Mouse (Mus musculus): ENCODE results near the gene Pde4b. TPM values are rescaled to one million over a fixed set of nuclear protein-coding genes. Genes with fewer than 3 reads are reported as not detected.

The Pde4b gene
- total RNA-seq, 1 experiment: 1.4 TPM

DNA sequence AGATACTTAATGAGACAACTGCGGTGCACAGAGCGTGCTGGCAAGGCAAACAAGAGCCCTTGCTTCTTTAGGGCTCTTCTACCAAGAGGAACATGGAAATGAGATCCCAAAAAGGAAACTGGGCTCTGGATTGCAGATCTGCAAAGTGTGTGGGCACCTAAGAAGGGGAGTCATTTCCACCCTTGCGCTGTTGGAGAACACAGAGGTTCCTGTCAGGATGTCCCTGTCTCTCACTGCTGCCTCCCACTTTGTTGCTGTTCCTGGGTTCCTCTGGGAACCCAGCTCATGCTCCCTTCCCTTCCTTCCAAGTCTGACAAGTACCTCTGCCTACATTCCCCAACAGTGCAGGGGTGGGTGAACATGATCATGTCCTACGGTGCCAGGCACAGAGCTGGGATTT, 61.4 kb downstream of the Pde4b start:
- TF ChIP-seq ZNF384 (IDR thresholded peaks at IDR 0.05; ENCODE audit: low read depth, low read length): no peak
- TF ChIP-seq MAFK (IDR thresholded peaks at IDR 0.05; ENCODE audit: insufficient read depth, low read depth, low read length): no peak
- no peak for TF ChIP-seq HCFC1 (IDR thresholded peaks at IDR 0.05; ENCODE audit: borderline replicate concordance, insufficient read depth, low read length)
- TF ChIP-seq CHD2 (IDR thresholded peaks at IDR 0.05; ENCODE audit: low read depth, low read length): no peak
- TF ChIP-seq ZC3H11A (IDR thresholded peaks at IDR 0.05; ENCODE audit: borderline replicate concordance, low read depth, low read length): no peak
- in situ Hi-C loops (cut with MboI; ENCODE audit: low sequenced_read_pairs in 2 of 2, unreplicated experiment in 2 of 2): no loop called here
- H3K36me3 ChIP-seq (ENCODE audit: control insufficient read depth, insufficient read depth, low read length, poor library complexity, severe bottlenecking): no peaks in the 10 kb centered on the region
- H3K4me3 ChIP-seq (ENCODE audit: insufficient read depth in 1 of 2, low read depth in 1 of 2, low read length in 2 of 2, poor library complexity in 1 of 2, severe bottlenecking in 1 of 2): no peak overlapping the region
- no peak overlapping the region for H3K9ac ChIP-seq (ENCODE audit: insufficient read depth, low read depth, low read length, poor library complexity, severe bottlenecking)
- H3K4me1 ChIP-seq (ENCODE audit: control insufficient read depth in 2 of 2, insufficient read depth in 2 of 2, low read length in 2 of 2, poor library complexity in 1 of 2): no peaks in the 10 kb centered on the region
- no peak overlapping the region for H3K27ac ChIP-seq (ENCODE audit: insufficient read depth, low read depth, low read length, poor library complexity, severe bottlenecking)
- no peak for DNase-seq (ENCODE audit: low read depth, low spot score)
- no peaks in the 10 kb centered on the region for H3K9me3 ChIP-seq (ENCODE audit: control insufficient read depth, insufficient read depth, low read depth, low read length)

DNA sequence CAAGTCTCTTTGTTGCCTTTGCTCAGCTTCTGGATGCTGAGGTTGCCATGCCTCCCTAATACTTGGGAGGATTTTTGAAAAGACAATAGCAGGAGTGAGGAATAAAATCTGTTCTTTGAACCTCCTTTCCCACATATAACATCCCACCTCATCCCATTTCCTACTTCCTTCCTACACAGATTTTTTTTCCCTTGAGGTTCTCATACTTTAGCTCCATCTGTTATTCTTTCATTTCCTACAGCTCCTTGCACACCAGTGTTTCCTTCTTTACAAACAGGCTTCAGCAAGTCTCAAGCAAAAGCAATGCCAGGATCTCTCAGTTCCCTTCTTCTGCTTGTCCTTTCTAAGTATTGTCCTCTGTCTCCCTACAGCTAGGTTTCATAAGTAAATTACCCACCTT, 71.8 kb downstream of the Pde4b start:
- H3K36me3 ChIP-seq (ENCODE audit: control insufficient read depth, insufficient read depth, low read length, poor library complexity, severe bottlenecking): no peaks in the 10 kb centered on the region
- TF ChIP-seq ZNF384 (IDR thresholded peaks at IDR 0.05; ENCODE audit: low read depth, low read length) (no peak), HCFC1 (IDR thresholded peaks at IDR 0.05; ENCODE audit: borderline replicate concordance, insufficient read depth, low read length) (no peak), MAFK (IDR thresholded peaks at IDR 0.05; ENCODE audit: insufficient read depth, low read depth, low read length) (no peak), CHD2 (IDR thresholded peaks at IDR 0.05; ENCODE audit: low read depth, low read length) (no peak), ZC3H11A (IDR thresholded peaks at IDR 0.05; ENCODE audit: borderline replicate concordance, low read depth, low read length) (no peak)
- no peak for DNase-seq (ENCODE audit: low read depth, low spot score)
- H3K4me3 ChIP-seq (ENCODE audit: insufficient read depth in 1 of 2, low read depth in 1 of 2, low read length in 2 of 2, poor library complexity in 1 of 2, severe bottlenecking in 1 of 2): no peak overlapping the region
- in situ Hi-C loops (cut with MboI; ENCODE audit: low sequenced_read_pairs in 2 of 2, unreplicated experiment in 2 of 2): no loop called here
- H3K9ac ChIP-seq (ENCODE audit: insufficient read depth, low read depth, low read length, poor library complexity, severe bottlenecking): no peak overlapping the region
- no peaks in the 10 kb centered on the region for H3K9me3 ChIP-seq (ENCODE audit: control insufficient read depth, insufficient read depth, low read depth, low read length)
- H3K4me1 ChIP-seq (ENCODE audit: control insufficient read depth in 2 of 2, insufficient read depth in 2 of 2, low read length in 2 of 2, poor library complexity in 1 of 2): no peaks in the 10 kb centered on the region
- H3K27ac ChIP-seq (ENCODE audit: insufficient read depth, low read depth, low read length, poor library complexity, severe bottlenecking): no peak overlapping the region

DNA sequence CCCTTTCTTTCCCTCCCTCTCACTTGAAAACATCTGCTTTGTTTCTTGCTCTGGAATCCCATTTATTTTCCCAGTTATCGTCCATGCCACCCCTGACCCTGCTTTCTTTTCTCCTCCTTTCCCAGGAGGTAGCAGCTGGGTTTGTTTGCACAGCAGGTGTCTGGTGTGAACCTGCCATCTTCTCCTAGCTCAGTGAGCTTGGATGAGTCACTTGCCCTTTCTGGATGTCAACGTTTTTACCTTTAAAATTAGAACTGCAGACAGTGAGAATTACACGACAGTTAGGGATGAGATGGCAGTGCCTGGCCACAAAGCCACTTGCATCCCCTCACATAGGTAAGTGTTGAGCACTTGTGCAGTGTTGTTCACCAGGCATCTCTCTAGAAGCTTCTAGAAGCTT, 84.3 kb downstream of the Pde4b start:
- no peak for TF ChIP-seq CHD2 (IDR thresholded peaks at IDR 0.05; ENCODE audit: low read depth, low read length)
- no peak for TF ChIP-seq HCFC1 (IDR thresholded peaks at IDR 0.05; ENCODE audit: borderline replicate concordance, insufficient read depth, low read length)
- TF ChIP-seq ZC3H11A (IDR thresholded peaks at IDR 0.05; ENCODE audit: borderline replicate concordance, low read depth, low read length): no peak
- TF ChIP-seq ZNF384 (IDR thresholded peaks at IDR 0.05; ENCODE audit: low read depth, low read length): no peak
- TF ChIP-seq MAFK (IDR thresholded peaks at IDR 0.05; ENCODE audit: insufficient read depth, low read depth, low read length): no peak
- in situ Hi-C loops (cut with MboI; ENCODE audit: low sequenced_read_pairs in 2 of 2, unreplicated experiment in 2 of 2): no loop called here
- Histone ChIP-seq H3K4me1 (ENCODE audit: control insufficient read depth in 2 of 2, insufficient read depth in 2 of 2, low read length in 2 of 2, poor library complexity in 1 of 2) (no peaks in the 10 kb centered on the region), H3K9me3 (ENCODE audit: control insufficient read depth, insufficient read depth, low read depth, low read length) (no peaks in the 10 kb centered on the region), H3K36me3 (ENCODE audit: control insufficient read depth, insufficient read depth, low read length, poor library complexity, severe bottlenecking) (no peaks in the 10 kb centered on the region), H3K4me3 (ENCODE audit: insufficient read depth in 1 of 2, low read depth in 1 of 2, low read length in 2 of 2, poor library complexity in 1 of 2, severe bottlenecking in 1 of 2) (no peak overlapping the region), H3K27ac (ENCODE audit: insufficient read depth, low read depth, low read length, poor library complexity, severe bottlenecking) (no peak overlapping the region), H3K9ac (ENCODE audit: insufficient read depth, low read depth, low read length, poor library complexity, severe bottlenecking) (no peak overlapping the region)
- no peak for DNase-seq (ENCODE audit: low read depth, low spot score)

DNA sequence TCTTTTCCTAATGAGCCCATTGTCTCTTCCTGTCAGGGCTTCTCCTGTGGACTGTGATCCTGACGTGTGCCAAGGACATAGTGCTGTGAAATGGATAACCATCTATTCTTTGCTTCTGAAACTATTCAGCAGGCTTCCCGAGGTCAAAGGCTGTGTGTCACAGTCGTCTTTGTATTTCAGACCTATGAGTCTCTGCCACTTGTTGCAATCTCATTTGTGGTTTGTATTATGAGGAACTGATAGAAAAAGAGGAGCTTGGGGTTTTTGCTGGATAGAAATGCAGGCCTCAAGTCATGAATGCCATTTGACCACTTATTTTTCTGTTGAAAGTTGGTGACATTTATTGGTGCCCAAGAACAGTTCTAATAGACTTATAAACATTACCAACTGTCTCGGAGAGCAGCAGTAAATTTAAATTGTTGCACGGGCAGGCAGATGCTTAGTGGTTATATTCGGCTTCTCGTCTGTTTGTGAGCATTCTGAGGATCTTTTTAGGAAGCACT, 85.4 kb downstream of the Pde4b start:
- DNase-seq (ENCODE audit: low read depth, low spot score): no peak
- H3K9ac ChIP-seq (ENCODE audit: insufficient read depth, low read depth, low read length, poor library complexity, severe bottlenecking): no peak overlapping the region
- no peak overlapping the region for H3K4me3 ChIP-seq (ENCODE audit: insufficient read depth in 1 of 2, low read depth in 1 of 2, low read length in 2 of 2, poor library complexity in 1 of 2, severe bottlenecking in 1 of 2)
- no peaks in the 10 kb centered on the region for H3K4me1 ChIP-seq (ENCODE audit: control insufficient read depth in 2 of 2, insufficient read depth in 2 of 2, low read length in 2 of 2, poor library complexity in 1 of 2)
- no peak overlapping the region for H3K27ac ChIP-seq (ENCODE audit: insufficient read depth, low read depth, low read length, poor library complexity, severe bottlenecking)
- TF ChIP-seq ZC3H11A (IDR thresholded peaks at IDR 0.05; ENCODE audit: borderline replicate concordance, low read depth, low read length): no peak
- no peak for TF ChIP-seq CHD2 (IDR thresholded peaks at IDR 0.05; ENCODE audit: low read depth, low read length)
- no peak for TF ChIP-seq MAFK (IDR thresholded peaks at IDR 0.05; ENCODE audit: insufficient read depth, low read depth, low read length)
- TF ChIP-seq HCFC1 (IDR thresholded peaks at IDR 0.05; ENCODE audit: borderline replicate concordance, insufficient read depth, low read length): no peak
- no peak for TF ChIP-seq ZNF384 (IDR thresholded peaks at IDR 0.05; ENCODE audit: low read depth, low read length)
- no peaks in the 10 kb centered on the region for H3K9me3 ChIP-seq (ENCODE audit: control insufficient read depth, insufficient read depth, low read depth, low read length)
- H3K36me3 ChIP-seq (ENCODE audit: control insufficient read depth, insufficient read depth, low read length, poor library complexity, severe bottlenecking): no peaks in the 10 kb centered on the region
- in situ Hi-C loops (cut with MboI; ENCODE audit: low sequenced_read_pairs in 2 of 2, unreplicated experiment in 2 of 2): no loop called here

DNA sequence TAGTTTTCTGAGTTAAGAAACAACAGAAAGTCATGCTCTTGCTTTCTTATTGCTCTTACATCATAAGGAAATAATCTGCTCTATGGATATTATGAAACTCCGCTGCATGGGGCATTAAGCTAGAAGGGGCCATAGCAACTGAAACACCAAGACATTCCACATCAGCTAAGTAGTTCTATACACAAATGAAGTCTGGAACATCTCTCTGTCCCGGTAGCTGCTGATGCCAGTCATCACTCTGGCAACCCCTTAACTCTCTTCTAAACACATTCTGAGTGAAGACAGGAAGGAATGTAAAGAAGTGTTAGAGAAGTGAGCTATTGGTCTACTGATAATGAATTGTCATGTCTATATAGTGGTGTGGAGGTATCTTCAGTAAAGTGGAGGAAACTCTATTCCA, 88.6 kb downstream of the Pde4b start:
- TF ChIP-seq CHD2 (IDR thresholded peaks at IDR 0.05; ENCODE audit: low read depth, low read length) (no peak), ZC3H11A (IDR thresholded peaks at IDR 0.05; ENCODE audit: borderline replicate concordance, low read depth, low read length) (no peak), HCFC1 (IDR thresholded peaks at IDR 0.05; ENCODE audit: borderline replicate concordance, insufficient read depth, low read length) (no peak), MAFK (IDR thresholded peaks at IDR 0.05; ENCODE audit: insufficient read depth, low read depth, low read length) (no peak), ZNF384 (IDR thresholded peaks at IDR 0.05; ENCODE audit: low read depth, low read length) (no peak)
- H3K4me3 ChIP-seq (ENCODE audit: insufficient read depth in 1 of 2, low read depth in 1 of 2, low read length in 2 of 2, poor library complexity in 1 of 2, severe bottlenecking in 1 of 2): no peak overlapping the region
- no peak overlapping the region for H3K9ac ChIP-seq (ENCODE audit: insufficient read depth, low read depth, low read length, poor library complexity, severe bottlenecking)
- H3K9me3 ChIP-seq (ENCODE audit: control insufficient read depth, insufficient read depth, low read depth, low read length): no peaks in the 10 kb centered on the region
- no peak for DNase-seq (ENCODE audit: low read depth, low spot score)
- no peaks in the 10 kb centered on the region for H3K4me1 ChIP-seq (ENCODE audit: control insufficient read depth in 2 of 2, insufficient read depth in 2 of 2, low read length in 2 of 2, poor library complexity in 1 of 2)
- in situ Hi-C loops (cut with MboI; ENCODE audit: low sequenced_read_pairs in 2 of 2, unreplicated experiment in 2 of 2): no loop called here
- H3K36me3 ChIP-seq (ENCODE audit: control insufficient read depth, insufficient read depth, low read length, poor library complexity, severe bottlenecking): no peaks in the 10 kb centered on the region
- no peak overlapping the region for H3K27ac ChIP-seq (ENCODE audit: insufficient read depth, low read depth, low read length, poor library complexity, severe bottlenecking)
